Mouse (Mus musculus) E14TG2a.4 (cell line): ENCODE data around the gene Dmrta2.

Experiments used
- CTCF ChIP-seq: conservative IDR thresholded peaks from 2 replicates; pipeline ENCODE4 v1.5.1; 2014; ENCODE audit warnings: low read length
- NANOG ChIP-seq: IDR thresholded peaks from 2 replicates; pipeline ENCODE4 v1.6.1; 2014; ENCODE audit warnings: borderline replicate concordance, low read length, mixed read lengths
- POU5F1 ChIP-seq: IDR thresholded peaks from 2 replicates; pipeline ENCODE4 v1.6.1; 2014; ENCODE audit warnings: low read length, borderline replicate concordance

- no peak for TF ChIP-seq CTCF
- TF ChIP-seq NANOG, result no peak
- TF ChIP-seq POU5F1, result no peak
These were observed 4.2 kb downstream of the Dmrta2 start for GRCm38 (mm10) chr4:109981871-109982680.
